Mouse (Mus musculus) G1E (cell line): Measurements from ENCODE around the gene Psmc3ip.

ENCODE experiments used
- CTCF ChIP-seq: IDR thresholded peaks from 2 replicates; pipeline ENCODE4 v1.5.1; 2012; ENCODE audit warnings: low read depth, low read length, inconsistent platforms, mixed read lengths
- GATA1 ChIP-seq: IDR thresholded peaks from 2 replicates; pipeline ENCODE4 v1.6.1; 2012; ENCODE audit warnings: borderline replicate concordance, low read length, inconsistent platforms, mixed read lengths
- POLR2AphosphoS5 ChIP-seq: IDR thresholded peaks from 2 replicates; pipeline ENCODE4 v1.6.1; 2012; ENCODE audit warnings: low read depth, low read length, inconsistent platforms; ENCODE audit not compliant: insufficient replicate concordance
- TAL1 ChIP-seq: conservative IDR thresholded peaks from 2 replicates; pipeline ENCODE4 v1.6.1; 2012; ENCODE audit warnings: low read depth, low read length, inconsistent platforms, mixed read lengths

DNA sequence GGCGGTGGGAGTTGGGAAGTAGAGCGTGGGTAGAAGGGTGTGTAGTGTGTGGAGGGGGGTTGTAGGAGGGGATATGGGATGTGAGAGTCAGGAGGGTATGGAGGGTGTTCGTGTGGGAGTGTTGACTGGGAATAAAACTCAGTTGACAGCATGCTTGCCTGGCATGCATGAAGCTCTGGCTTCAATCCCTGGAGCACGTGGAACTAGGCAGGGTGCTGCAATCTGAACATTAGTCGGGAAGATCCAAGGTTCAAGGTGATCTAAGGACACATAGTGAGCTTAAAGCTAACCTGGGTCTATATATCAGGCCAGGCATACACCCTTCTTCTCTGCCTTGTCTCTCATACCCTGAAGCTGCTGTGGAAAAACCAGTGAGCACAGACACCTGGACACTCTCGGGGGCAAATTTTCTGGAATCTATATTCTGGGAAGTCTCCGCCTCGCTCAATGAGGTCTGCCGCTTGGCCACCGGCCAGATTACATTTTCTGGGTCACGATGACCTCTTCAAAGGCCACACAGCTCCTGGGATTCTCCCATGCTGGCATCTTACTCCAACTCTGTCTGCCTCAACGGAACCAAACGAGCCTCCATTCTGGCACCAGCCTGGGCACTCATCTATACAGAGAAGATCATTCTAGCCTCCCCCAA is 39.1 kb upstream of the Psmc3ip start:
- no peak for TF ChIP-seq CTCF
- TF ChIP-seq GATA1: no peak
- no peak for TF ChIP-seq POLR2AphosphoS5
- no peak for TF ChIP-seq TAL1
